Mouse (Mus musculus) heart, embryonic 12.5 days (tissue): ENCODE measurements around the gene Exosc5. TPM values are rescaled to one million over a fixed set of nuclear protein-coding genes. Genes with fewer than 3 reads are reported as not detected.

Source experiments
- ATAC-seq: fragments of 200-750 bp; cut with Nextera tagmentation; 2 replicates; pipeline ENCODE4 v1.8.0; 2017; ENCODE audit warnings: moderate TSS enrichment, moderate library complexity; ENCODE audit not compliant: insufficient number of reproducible peaks, low FRiP score
- H3K27ac ChIP-seq: fragments of 300-500 bp; sonication (generic); 2 replicates; pipeline ENCODE4 v1.5.1; 2016; ENCODE audit warnings: mild to moderate bottlenecking, moderate library complexity; ENCODE audit not compliant: poor library complexity, severe bottlenecking
- H3K27me3 ChIP-seq: fragments of 300-500 bp; sonication (generic); replicated peaks from 2 replicates; pipeline ENCODE4 v1.6.1; 2016; ENCODE audit warnings: mild to moderate bottlenecking, moderate library complexity
- H3K36me3 ChIP-seq: fragments of 300-500 bp; sonication (generic); 2 replicates; pipeline ENCODE4 v1.6.1; 2016; ENCODE audit warnings: mild to moderate bottlenecking, moderate library complexity
- H3K4me1 ChIP-seq: fragments of 300-500 bp; sonication (generic); replicated peaks from 2 replicates; pipeline ENCODE4 v1.6.1; 2016; ENCODE audit warnings: mild to moderate bottlenecking
- H3K4me2 ChIP-seq: fragments of 300-500 bp; sonication (generic); 2 replicates; pipeline ENCODE4 v1.6.1; 2016; ENCODE audit warnings: mild to moderate bottlenecking, moderate library complexity
- H3K4me3 ChIP-seq: fragments of 300-500 bp; sonication (generic); 2 replicates; pipeline ENCODE4 v1.5.1; 2016; ENCODE audit warnings: mild to moderate bottlenecking
- H3K9ac ChIP-seq: fragments of 300-500 bp; sonication (generic); 2 replicates; pipeline ENCODE4 v1.6.1; 2016; ENCODE audit warnings: mild to moderate bottlenecking, moderate library complexity
- H3K9me3 ChIP-seq: fragments of 300-500 bp; sonication (generic); replicated peaks from 2 replicates; pipeline ENCODE4 v1.6.1; 2016; ENCODE audit warnings: mild to moderate bottlenecking, moderate library complexity
- WGBS: fragments of 180-500 bp; shearing (Covaris S2); methylation state at CpG from one replicate; pipeline ENCODE4 v1.1.7; 2016; 5-methylcytosine and 5-hydroxymethylcytosine counted together
- polyA plus RNA-seq: library from polyadenylated mRNA; unstranded; fragments of >200 nt; fragmentation: Nextera tagmentation; extraction: Ambion mirVana; gene quantifications from 2 replicates; pipeline ENCODE4 v1.2.1, GENCODE M21; 2016

The Exosc5 gene
- polyA plus RNA-seq, 1 experiment from 2014 or later: 37.2 TPM

GRCm38 (mm10) chr7:25707581-25708292, 48.8 kb downstream of the Exosc5 start:
- Histone ChIP-seq H3K4me1 (peaks cover 84% of the 10 kb centered on the region), H3K9me3 (no peaks in the 10 kb centered on the region), H3K27me3 (no peaks in the 10 kb centered on the region), H3K4me3 (no peak overlapping the region), H3K4me2 (peak overlapping the region; percentile 17), H3K27ac (peak overlapping the region; percentile 62), H3K9ac (peak overlapping the region; percentile 34; the same call in 1 of the 2 replicates), H3K36me3 (peaks cover 5% of the 10 kb centered on the region)
- peak; percentile 30 for ATAC-seq
- 47% methylated on average over 15 of the region's 15 CpGs for WGBS

- Histone ChIP-seq H3K9me3 (no peaks in the 10 kb centered on the region), H3K9ac (peak overlapping the region; percentile 66), H3K4me3 (peak overlapping the region; percentile 21; the same call in 1 of the 2 replicates), H3K36me3 (peaks cover 28% of the 10 kb centered on the region), H3K4me1 (peaks cover 66% of the 10 kb centered on the region), H3K27me3 (no peaks in the 10 kb centered on the region), H3K4me2 (peak overlapping the region; percentile 60), H3K27ac (peak overlapping the region; percentile 79)
- no peak for ATAC-seq
- 17% methylated on average over 12 of the region's 12 CpGs for WGBS
These were observed 51.0 kb downstream of the Exosc5 start for GRCm38 (mm10) chr7:25709961-25710360.

GRCm38 (mm10) chr7:25710519-25711130, 51.7 kb downstream of the Exosc5 start:
- no peaks in the 10 kb centered on the region for H3K9me3 ChIP-seq
- peak; percentile 40 for ATAC-seq
- H3K9ac ChIP-seq: peak overlapping the region; percentile 66
- H3K4me3 ChIP-seq: peak overlapping the region; percentile 21
- peaks cover 34% of the 10 kb centered on the region for H3K36me3 ChIP-seq
- peak overlapping the region; percentile 60 for H3K4me2 ChIP-seq
- H3K27ac ChIP-seq: peak overlapping the region; percentile 79
- H3K4me1 ChIP-seq: peaks cover 60% of the 10 kb centered on the region
- no peaks in the 10 kb centered on the region for H3K27me3 ChIP-seq
- WGBS: 3% methylated on average over 6 of the region's 7 CpGs

- Histone ChIP-seq H3K4me1 (peaks cover 54% of the 10 kb centered on the region), H3K36me3 (peaks cover 40% of the 10 kb centered on the region), H3K9me3 (no peaks in the 10 kb centered on the region), H3K9ac (no peak overlapping the region), H3K4me3 (no peak overlapping the region), H3K27ac (peak overlapping the region; percentile 79), H3K27me3 (no peaks in the 10 kb centered on the region), H3K4me2 (no peak overlapping the region)
- ATAC-seq: no peak
- WGBS: 52% methylated on average over 5 of the region's 5 CpGs
These were observed 52.2 kb downstream of the Exosc5 start for GRCm38 (mm10) chr7:25711165-25711564.

- peak overlapping the region; percentile 4; the same call in 1 of the 2 replicates for H3K4me2 ChIP-seq
- H3K9ac ChIP-seq: peak overlapping the region; percentile 48; the same call in 1 of the 2 replicates
- WGBS: 4% methylated on average over 7 of the region's 7 CpGs
- peak; percentile 67 for ATAC-seq
- H3K27me3 ChIP-seq: no peaks in the 10 kb centered on the region
- peak overlapping the region; percentile 79 for H3K27ac ChIP-seq
- no peaks in the 10 kb centered on the region for H3K9me3 ChIP-seq
- peaks cover 48% of the 10 kb centered on the region for H3K4me1 ChIP-seq
- no peak overlapping the region for H3K4me3 ChIP-seq
- H3K36me3 ChIP-seq: peaks cover 43% of the 10 kb centered on the region
These were observed 52.8 kb downstream of the Exosc5 start for GRCm38 (mm10) chr7:25711731-25712197.

GRCm38 (mm10) chr7:25712801-25713200, 53.8 kb downstream of the Exosc5 start:
- Histone ChIP-seq H3K9me3 (no peaks in the 10 kb centered on the region), H3K4me2 (no peak overlapping the region), H3K27me3 (no peaks in the 10 kb centered on the region), H3K36me3 (peaks cover 43% of the 10 kb centered on the region), H3K4me3 (no peak overlapping the region), H3K4me1 (peaks cover 42% of the 10 kb centered on the region), H3K27ac (peak overlapping the region; percentile 79), H3K9ac (no peak overlapping the region)
- ATAC-seq: no peak
- WGBS: 84% methylated on average over 9 of the region's 9 CpGs

- Histone ChIP-seq H3K4me1 (peaks cover 46% of the 10 kb centered on the region), H3K9me3 (no peaks in the 10 kb centered on the region), H3K4me3 (no peak overlapping the region), H3K4me2 (no peak overlapping the region), H3K9ac (no peak overlapping the region), H3K36me3 (peaks cover 43% of the 10 kb centered on the region), H3K27ac (no peak overlapping the region), H3K27me3 (no peaks in the 10 kb centered on the region)
- 87% methylated on average over 8 of the region's 8 CpGs for WGBS
- no peak for ATAC-seq
These were observed 55.6 kb downstream of the Exosc5 start for GRCm38 (mm10) chr7:25714581-25714980.

GRCm38 (mm10) chr7:25715731-25716271, 56.8 kb downstream of the Exosc5 start:
- H3K36me3 ChIP-seq: peaks cover 50% of the 10 kb centered on the region
- peaks cover 34% of the 10 kb centered on the region for H3K4me1 ChIP-seq
- no peaks in the 10 kb centered on the region for H3K27me3 ChIP-seq
- H3K9me3 ChIP-seq: no peaks in the 10 kb centered on the region
- H3K27ac ChIP-seq: no peak overlapping the region
- H3K4me3 ChIP-seq: no peak overlapping the region
- H3K9ac ChIP-seq: no peak overlapping the region
- 93% methylated on average over 22 of the region's 22 CpGs for WGBS
- H3K4me2 ChIP-seq: no peak overlapping the region
- ATAC-seq: no peak

GRCm38 (mm10) chr7:25717478-25717877, 58.5 kb downstream of the Exosc5 start:
- Histone ChIP-seq H3K27ac (no peak overlapping the region), H3K4me1 (peaks cover 17% of the 10 kb centered on the region), H3K4me2 (peak overlapping the region; percentile 93; the same call in 1 of the 2 replicates), H3K9ac (no peak overlapping the region), H3K4me3 (peak overlapping the region; percentile 61; the same call in 1 of the 2 replicates), H3K9me3 (no peaks in the 10 kb centered on the region), H3K27me3 (no peaks in the 10 kb centered on the region), H3K36me3 (peaks cover 61% of the 10 kb centered on the region)
- WGBS: 93% methylated on average over 3 of the region's 3 CpGs
- ATAC-seq: no peak

GRCm38 (mm10) chr7:25718788-25719417, 59.9 kb downstream of the Exosc5 start, which contains the start of gene Ccdc97:
Gene Ccdc97, minus strand, starts transcription at chr7:25719088.
- peak; percentile 83 for ATAC-seq
- H3K27ac ChIP-seq: peak within 1 kb of the TSS; percentile 58
- H3K36me3 ChIP-seq: peaks cover 61% of the 10 kb centered on the region
- peak within 1 kb of the TSS; percentile 93 for H3K4me2 ChIP-seq
- no peaks in the 10 kb centered on the region for H3K27me3 ChIP-seq
- H3K4me1 ChIP-seq: peaks cover 14% of the 10 kb centered on the region
- peak within 1 kb of the TSS; percentile 80 for H3K9ac ChIP-seq
- peak within 1 kb of the TSS; percentile 61 for H3K4me3 ChIP-seq
- 3% methylated on average over 32 of the region's 32 CpGs for WGBS
- H3K9me3 ChIP-seq: no peaks in the 10 kb centered on the region
